ENCODE assay signal across 8 mouse cellular contexts in genomic region chr10:60066524-60066923, GRCm38 (mm10). TPM values are rescaled to one million over a fixed set of nuclear protein-coding genes. Genes with fewer than 3 reads are reported as not detected.
DNase-seq lines count a peak whose midpoint lies in the region; ATAC-seq and TF ChIP-seq lines count a peak whose summit lies in the region.

No protein-coding gene starts in this region.

- H3K4me1 ChIP-seq in heart, adult 2 months (ENCODE audit: control insufficient read depth, insufficient read depth, low read length) = no peaks in the 10 kb centered on the region
- no peaks in the 10 kb centered on the region for H3K4me1 ChIP-seq in embryonic fibroblast, embryonic 13.5 days (ENCODE audit: control insufficient read depth, insufficient read depth, low read length)
- H3K4me1 ChIP-seq in neural tube, embryonic 11.5 days (ENCODE audit: control insufficient read depth, insufficient read depth, low read length) = no peaks in the 10 kb centered on the region

- no peak overlapping the region for H3K9ac ChIP-seq in heart, adult 2 months (ENCODE audit: low read depth, low read length)
- no peak overlapping the region for H3K9ac ChIP-seq in neural tube, embryonic 11.5 days (ENCODE audit: low read length)

- H3K4me2 ChIP-seq in neural tube, embryonic 11.5 days (ENCODE audit: low read depth) = no peak overlapping the region

- no peaks in the 10 kb centered on the region for H3K36me3 ChIP-seq in heart, adult 2 months (ENCODE audit: control insufficient read depth, insufficient read depth, low read length)
- H3K36me3 ChIP-seq in neural tube, embryonic 11.5 days (ENCODE audit: control insufficient read depth, insufficient read depth, low read length) = no peaks in the 10 kb centered on the region

- WGBS in heart, adult 2 months = 74% methylated on average over 3 of the region's 3 CpGs
- WGBS in neural tube, embryonic 11.5 days = 76% methylated on average over 3 of the region's 3 CpGs

- H3K27me3 ChIP-seq in heart, adult 2 months (ENCODE audit: control insufficient read depth, insufficient read depth, low read length) = no peaks in the 10 kb centered on the region
- H3K27me3 ChIP-seq in neural tube, embryonic 11.5 days (ENCODE audit: control insufficient read depth, insufficient read depth, low read length) = no peaks in the 10 kb centered on the region

- no peak for ATAC-seq in neural tube, embryonic 11.5 days (ENCODE audit: insufficient read depth, low FRiP score, low TSS enrichment)

- TF ChIP-seq CTCF in heart, adult 2 months (IDR thresholded peaks at IDR 0.05) = peak; percentile 83
- peak; percentile 56; the same call in 1 of the 2 replicates for TF ChIP-seq CTCF in embryonic fibroblast, embryonic 13.5 days (IDR thresholded peaks at IDR 0.05; ENCODE audit: borderline replicate concordance, insufficient read depth, low read length)

- peak; percentile 58; the same call in 1 of the 2 replicates for TF ChIP-seq EP300 in heart, adult 2 months (IDR thresholded peaks at IDR 0.05; ENCODE audit: insufficient read depth, low read depth, low read length)

- peak in 1 of 2 experiments; percentile 30 for DNase-seq in heart, adult 2 months
- DNase-seq in heart, postnatal 25 days (ENCODE audit: low spot score) = no peak
- peak; percentile 61 to 62 for DNase-seq in B cell, adult 2 months
- DNase-seq in R1 (ENCODE audit: low read depth, low spot score) = peak; percentile 59
- peak; percentile 31 to 51 for DNase-seq in left cerebral cortex, postnatal 14 days (ENCODE audit: low spot score in 2 of 2)
- peak; percentile 41 for DNase-seq in neural tube, embryonic 11.5 days (ENCODE audit: low spot score)
- no peak for DNase-seq in urinary bladder, adult 18-20 months (ENCODE audit: low spot score in 2 of 2)

- TF ChIP-seq POLR2A in heart, adult 2 months (IDR thresholded peaks at IDR 0.05; ENCODE audit: insufficient read depth, low read depth, low read length) = no peak
- no peak for TF ChIP-seq POLR2A in embryonic fibroblast, embryonic 13.5 days (IDR thresholded peaks at IDR 0.05; ENCODE audit: low read depth, low read length)

- H3K9me3 ChIP-seq in neural tube, embryonic 11.5 days (ENCODE audit: control insufficient read depth, low read length) = no peaks in the 10 kb centered on the region

- H3K27ac ChIP-seq in heart, adult 2 months = no peak overlapping the region
- no peak overlapping the region for H3K27ac ChIP-seq in embryonic fibroblast, embryonic 13.5 days (ENCODE audit: insufficient read depth, low read length)
- H3K27ac ChIP-seq in neural tube, embryonic 11.5 days (ENCODE audit: low read depth, low read length) = no peak overlapping the region

- intact Hi-C loops in heart, adult 2 months (cut with DNase I) = loop anchor here (1.0 to 2.0 kb wide), 2 partner anchors 68 to 173 kb away; no protein-coding TSS in a partner anchor
- intact Hi-C loops in heart, postnatal 25 days (cut with DNase I) = loop anchor here (1.0 to 5.0 kb wide), 3 partner anchors 49 to 173 kb away; partner anchors contain the start of genes Anapc16 and Ascc1
- intact Hi-C loops in left cerebral cortex, postnatal 14 days (cut with DNase I) = loop anchor here (2.0 kb wide), 1 partner anchor 172 kb away; no protein-coding TSS in a partner anchor

- no peaks in the 10 kb centered on the region for H3K79me2 ChIP-seq in heart, adult 2 months (replicated peaks; ENCODE audit: control insufficient read depth, insufficient read depth, low read length)

- no peak overlapping the region for H3K4me3 ChIP-seq in heart, adult 2 months
- H3K4me3 ChIP-seq in embryonic fibroblast, embryonic 13.5 days (ENCODE audit: insufficient read depth, low read length) = no peak overlapping the region
- no peak overlapping the region for H3K4me3 ChIP-seq in neural tube, embryonic 11.5 days (ENCODE audit: low read depth, low read length)

RNA-seq across cellular contexts. Expression of gene Spock2, which starts 39.5 kb away (rescaled TPM):
- 10 to 100 TPM; 12.2 to 21.7 TPM for total RNA-seq in heart, adult 2 months (2021)
- 8.4 and 10.6 TPM in 2 replicates for polyA plus RNA-seq in heart, adult 2 months (2012; rRNA removed)
- 10 to 100 TPM; 14.8 to 16.1 TPM for total RNA-seq in heart, postnatal 25 days (2021)
- 1.1 and 1.6 TPM in 2 replicates for polyA plus RNA-seq in embryonic fibroblast, embryonic 13.5 days (2011; ENCODE audit: insufficient read length, low read depth, missing spikeins)
- total RNA-seq in left cerebral cortex, postnatal 14 days (2021) = 100 to 1,000 TPM; 564 to 596 TPM
- polyA plus RNA-seq in neural tube, embryonic 11.5 days (2014; fragmentation: Nextera tagmentation; extraction: Ambion mirVana) = 35.3 and 40.1 TPM in 2 replicates

Comparison
In these comparisons a context has a peak if more than half of its experiments do, and no peak if none do; other contexts are left out.
1. DNase-seq: peak in B cell, adult 2 months (2 of 2), R1 (single experiment), left cerebral cortex, postnatal 14 days (2 of 2) and neural tube, embryonic 11.5 days (single experiment); none in heart, postnatal 25 days (single experiment) and urinary bladder, adult 18-20 months (0 of 2).
2. RNA of gene Spock2, which starts 39.5 kb away (total RNA-seq): 564 to 596 TPM in left cerebral cortex, postnatal 14 days; 12.2 to 21.7 TPM in heart, adult 2 months and 14.8 to 16.1 TPM in heart, postnatal 25 days; every median in the first group is over 10 times any median in the second.